Mouse (Mus musculus): ENCODE measurements at regions not wholly inside any gene's neighbourhood (a gene's known extent, or its start where the extent isn't known, plus 50 kb on each side); places are given as distances from the start of the nearest gene placed in this dataset.

DNA sequence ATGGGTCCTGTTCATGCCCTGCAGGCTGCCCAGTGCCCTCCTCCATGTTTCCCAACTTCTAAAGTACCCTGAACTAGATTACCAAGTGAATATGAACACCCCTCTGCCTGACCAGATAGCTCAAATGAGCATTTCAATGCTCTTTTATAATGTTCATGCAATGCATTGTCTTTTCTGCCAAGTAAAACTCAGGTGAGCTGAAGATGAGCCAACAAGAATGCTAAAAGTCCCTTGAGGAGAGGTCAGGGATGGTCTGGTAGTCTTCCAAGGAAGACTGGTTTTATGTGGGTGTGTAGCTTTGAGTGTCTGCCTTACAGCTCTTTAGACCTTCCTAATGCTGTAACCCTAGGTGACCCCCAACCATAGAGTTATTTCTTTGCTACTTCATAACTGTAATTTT, 58.0 kb upstream of the Abca12 start:
- DNase-seq, result no peak

DNA sequence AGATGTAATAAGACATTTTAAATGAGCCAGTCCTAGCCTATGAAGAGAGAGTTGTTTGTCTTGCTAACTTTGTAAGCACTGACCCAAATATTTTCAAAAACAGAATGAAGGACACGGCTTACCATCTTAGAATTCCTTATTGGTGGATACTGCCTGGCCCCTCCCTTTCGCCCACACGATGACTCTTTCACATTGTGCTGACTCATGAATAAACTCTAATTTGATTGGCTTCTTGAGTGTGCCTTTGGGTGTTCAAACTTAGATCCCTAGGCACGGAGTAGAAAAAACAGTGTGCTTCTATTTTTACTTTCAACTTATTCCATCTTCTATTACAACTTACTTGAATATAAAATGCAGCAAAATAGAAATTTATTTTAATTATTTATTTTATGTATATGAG, 68.4 kb upstream of the Abca12 start:
- no peak for DNase-seq

DNA sequence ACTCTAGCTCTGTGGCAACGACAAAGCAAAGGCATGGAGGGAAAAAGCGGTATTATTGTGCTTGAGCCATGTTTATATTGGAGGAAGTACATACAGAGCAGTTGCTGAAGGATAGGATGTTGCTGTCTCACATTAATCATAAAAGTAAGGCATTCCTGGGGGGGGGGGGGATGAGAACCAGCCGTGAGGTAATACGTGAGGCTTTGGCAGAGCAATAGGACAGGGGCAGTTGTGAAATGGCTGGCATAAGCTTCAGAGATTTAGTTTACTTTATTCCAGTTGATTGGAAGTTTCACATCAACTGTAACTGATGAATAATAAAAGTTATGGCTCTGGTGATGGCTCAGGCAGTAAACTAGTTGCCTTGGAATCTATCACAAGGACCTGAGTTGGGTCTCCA, 62.4 kb upstream of the Atic start:
- DNase-seq, result no peak

DNA sequence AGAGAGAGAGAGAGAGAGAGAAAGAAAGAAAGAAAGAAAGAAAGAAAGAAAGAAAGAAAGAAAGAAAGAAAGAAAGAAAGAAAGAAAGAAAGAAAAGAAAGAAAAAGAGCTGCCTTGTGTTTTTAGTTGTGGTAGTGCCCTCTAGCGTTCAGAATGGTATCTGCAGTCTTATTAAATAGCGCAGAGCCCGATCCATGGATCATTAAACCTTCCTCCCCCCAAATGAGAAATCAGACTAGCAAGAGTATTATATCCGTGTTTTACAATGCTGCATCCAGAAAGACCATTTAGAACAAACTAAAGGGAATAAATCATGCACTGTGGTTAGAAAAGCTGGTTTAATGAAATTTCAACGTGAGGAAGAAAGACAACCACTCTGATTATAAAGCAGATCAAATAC, 51.1 kb upstream of the Atic start:
- peak in 1 of 2 experiments; percentile 7 for DNase-seq

DNA sequence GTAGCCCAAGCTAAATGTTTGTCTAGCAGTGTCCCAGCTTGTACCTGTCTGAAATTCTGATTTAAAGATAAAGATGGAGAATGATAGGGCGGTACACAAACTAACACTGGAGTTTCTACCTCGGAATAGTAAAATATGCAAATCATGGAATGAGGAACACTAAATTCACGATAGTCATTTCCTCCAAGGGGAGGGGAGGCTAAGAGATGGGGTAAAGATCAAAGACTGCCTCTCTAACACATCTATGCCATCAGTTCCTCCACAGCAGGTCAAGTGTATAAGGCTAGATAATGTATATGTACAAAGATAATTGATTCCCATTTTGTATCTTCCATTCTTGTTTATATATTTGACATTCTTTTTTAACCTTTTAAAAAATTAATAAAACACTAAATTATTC, 50.4 kb upstream of the Atic start:
- no peak for DNase-seq
